Mouse (Mus musculus): ENCODE measurements at regions not wholly inside any gene's neighbourhood (a gene's known extent, or its start where the extent isn't known, plus 50 kb on each side); places are given as distances from the start of the nearest gene placed in this dataset.

DNA sequence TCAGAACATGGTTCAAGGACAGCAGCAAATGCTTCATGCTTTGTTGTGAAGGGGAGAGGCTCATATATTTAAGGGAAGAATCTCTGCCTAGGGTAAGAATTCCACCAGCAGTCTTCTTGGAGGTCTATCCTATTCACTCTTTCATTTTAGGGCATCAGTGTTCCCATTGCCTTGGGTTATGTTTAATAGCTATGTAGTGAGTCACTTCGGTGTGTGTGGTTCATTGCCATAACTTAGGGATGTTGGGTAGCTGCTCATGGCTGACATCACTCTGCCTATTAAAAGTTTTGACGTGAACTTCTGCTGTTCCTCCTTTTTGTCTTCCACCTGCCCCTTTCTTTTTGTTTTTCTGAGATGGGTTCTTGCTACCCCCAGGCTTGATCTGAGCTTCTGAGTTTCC, 192.9 kb downstream of the Osr1 start:
- TF ChIP-seq CTCF (IDR thresholded peaks at IDR 0.05; ENCODE audit: low read depth) (no peak), EP300 (IDR thresholded peaks at IDR 0.05; ENCODE audit: low read depth) (no peak)

Measured in heart, postnatal 0 days (tissue).